25 mouse cellular contexts compared by ENCODE assay signal in the genomic region with DNA sequence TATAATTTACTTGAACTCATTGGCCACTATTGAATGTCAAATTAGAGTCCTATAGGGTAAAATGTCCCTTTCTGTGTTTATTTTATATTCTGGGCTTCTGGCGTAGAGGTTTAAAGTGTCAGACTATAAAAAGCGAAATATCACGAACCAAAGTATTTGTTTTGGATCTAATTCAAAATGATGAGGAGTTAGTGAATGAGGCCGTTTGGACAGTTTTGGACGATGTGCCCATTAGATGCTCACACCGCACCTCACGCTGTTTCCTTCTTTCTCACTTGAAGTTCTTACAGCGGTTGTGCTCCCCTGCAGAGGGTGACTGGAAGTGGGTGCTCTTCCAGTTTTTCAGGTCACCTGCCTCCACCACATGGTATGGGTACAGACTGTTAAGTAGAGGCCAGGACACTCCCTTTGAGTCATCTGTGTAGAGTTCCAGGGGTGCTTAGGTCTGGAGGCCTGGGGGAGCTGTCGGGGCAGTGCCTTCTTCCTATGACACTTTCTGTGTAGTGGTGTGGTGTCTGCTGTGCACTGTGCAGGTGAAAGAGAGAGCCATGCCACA. TPM values are rescaled to one million over a fixed set of nuclear protein-coding genes. Genes with fewer than 3 reads are reported as not detected.
DNase-seq lines count a peak whose midpoint lies in the region; ATAC-seq and TF ChIP-seq lines count a peak whose summit lies in the region.
"Had no signal": no experiment of that assay in that cellular context is flagged by ENCODE, and none has a peak within 500 bp of the region (broad histone marks: within the 10 kb centered on the region; RNA-seq: fewer than 3 reads in every experiment).

No protein-coding gene starts in this region.

- no peaks in the 10 kb centered on the region for H3K27me3 ChIP-seq in heart, embryonic 12.5 days (replicated peaks)
- H3K27me3 ChIP-seq in lung, embryonic 15.5 days, result no peaks in the 10 kb centered on the region
- H3K27me3 ChIP-seq in small intestine, adult 2 months (ENCODE audit: control insufficient read depth, insufficient read depth, low read length), result no peaks in the 10 kb centered on the region
- H3K27me3 ChIP-seq: embryonic facial prominence, embryonic 12.5 days; embryonic facial prominence, embryonic 15.5 days; hindbrain, embryonic 12.5 days; hindbrain, embryonic 15.5 days; Patski had no signal

- TF ChIP-seq CTCF in lung, adult 2 months (IDR thresholded peaks at IDR 0.05; ENCODE audit: insufficient read depth, low read length), result no peak
- no peak for TF ChIP-seq CTCF in small intestine, adult 2 months (IDR thresholded peaks at IDR 0.05; ENCODE audit: extremely low read depth, insufficient read length, insufficient replicate concordance, low read depth, low read length)

- H3K9me3 ChIP-seq in heart, embryonic 12.5 days (replicated peaks), result no peaks in the 10 kb centered on the region
- H3K9me3 ChIP-seq in lung, embryonic 15.5 days, result no peaks in the 10 kb centered on the region
- H3K9me3 ChIP-seq: embryonic facial prominence, embryonic 12.5 days; embryonic facial prominence, embryonic 15.5 days; G1E; heart, embryonic 10.5 days; hindbrain, embryonic 12.5 days; hindbrain, embryonic 15.5 days had no signal

- 77% methylated on average over 9 of the region's 9 CpGs for WGBS in heart, embryonic 12.5 days
- WGBS in lung, embryonic 15.5 days, result 46% methylated on average over 9 of the region's 9 CpGs
- WGBS in lung, adult 2 months, result 61% methylated on average over 9 of the region's 9 CpGs
- WGBS in small intestine, adult 2 months, result 73% methylated on average over 9 of the region's 9 CpGs

- no peak for TF ChIP-seq POLR2A in lung, adult 2 months (IDR thresholded peaks at IDR 0.05; ENCODE audit: borderline replicate concordance, extremely low read depth, low read depth, low read length)
- no peak for TF ChIP-seq POLR2A in small intestine, adult 2 months (IDR thresholded peaks at IDR 0.05; ENCODE audit: low read depth, low read length)

- H3K4me3 ChIP-seq in heart, embryonic 12.5 days, result no peak overlapping the region
- no peak overlapping the region for H3K4me3 ChIP-seq in lung, embryonic 15.5 days
- H3K4me3 ChIP-seq in lung, adult 2 months (replicated peaks; ENCODE audit: extremely low read depth, low read depth, low read length), result no peak overlapping the region
- H3K4me3 ChIP-seq in small intestine, adult 2 months (ENCODE audit: low read depth, low read length), result no peak overlapping the region
- H3K4me3 ChIP-seq: embryonic facial prominence, embryonic 12.5 days; embryonic facial prominence, embryonic 15.5 days; heart, adult 2 months; heart, embryonic 10.5 days; hindbrain, embryonic 12.5 days; hindbrain, embryonic 15.5 days had no signal

- H3K4me1 ChIP-seq in heart, embryonic 12.5 days (replicated peaks), result peaks cover 40% of the 10 kb centered on the region
- H3K4me1 ChIP-seq in lung, embryonic 15.5 days, result peaks cover 35% of the 10 kb centered on the region
- peaks cover 12% of the 10 kb centered on the region for H3K4me1 ChIP-seq in lung, adult 2 months (ENCODE audit: control insufficient read depth, insufficient read depth, low read length)
- H3K4me1 ChIP-seq in small intestine, adult 2 months (ENCODE audit: control insufficient read depth, insufficient read depth, insufficient read length, low read length), result peaks cover 8% of the 10 kb centered on the region; the same call in 1 of the 2 replicates
- H3K4me1 ChIP-seq: embryonic facial prominence, embryonic 15.5 days had no signal

- no peak overlapping the region for H3K27ac ChIP-seq in heart, embryonic 12.5 days (ENCODE audit: poor library complexity, severe bottlenecking)
- no peak overlapping the region for H3K27ac ChIP-seq in lung, embryonic 15.5 days
- H3K27ac ChIP-seq in small intestine, adult 2 months (ENCODE audit: insufficient read depth, low read depth, low read length), result peak overlapping the region; percentile 43; the same call in 1 of the 2 replicates
- H3K27ac ChIP-seq: embryonic facial prominence, embryonic 12.5 days; embryonic facial prominence, embryonic 15.5 days; heart, adult 2 months; heart, embryonic 10.5 days; hindbrain, embryonic 12.5 days; hindbrain, embryonic 15.5 days had no signal

- H3K9ac ChIP-seq in heart, embryonic 12.5 days, result no peak overlapping the region
- no peak overlapping the region for H3K9ac ChIP-seq in lung, embryonic 15.5 days
- H3K9ac ChIP-seq: embryonic facial prominence, embryonic 12.5 days; embryonic facial prominence, embryonic 15.5 days; hindbrain, embryonic 12.5 days; hindbrain, embryonic 15.5 days had no signal

- DNase-seq in heart, adult 11 months, result peak; percentile 83
- DNase-seq in lung, adult 2 months, result no peak
- peak; percentile 25 for DNase-seq in testis, postnatal 10 days (ENCODE audit: low spot score)
- no peak for DNase-seq in testis, postnatal 14 days (ENCODE audit: low spot score)
- DNase-seq in kidney, postnatal 36 days, result no peak
- DNase-seq: adrenal gland, postnatal 14 days; cerebellum, adult 11 months; cerebellum, adult 2 months; cerebellum, adult 9-11 months; cerebellum, postnatal 25 days; gastrocnemius, postnatal 25 days; heart, adult 2 months had no signal

- peaks cover 20% of the 10 kb centered on the region for H3K36me3 ChIP-seq in heart, embryonic 12.5 days
- 0 out of 2 replicates have a peak, but pooled peaks cover 3% of the 10 kb centered on the region for H3K36me3 ChIP-seq in lung, embryonic 15.5 days
- H3K36me3 ChIP-seq in small intestine, adult 2 months (ENCODE audit: control insufficient read depth, insufficient read depth, low read length), result peaks cover 13% of the 10 kb centered on the region
- H3K36me3 ChIP-seq: embryonic facial prominence, embryonic 15.5 days had no signal

- ATAC-seq in heart, embryonic 12.5 days (ENCODE audit: insufficient number of reproducible peaks, low FRiP score), result no peak
- ATAC-seq in lung, embryonic 15.5 days (ENCODE audit: borderline replicate concordance, extremely low read depth, low FRiP score, low TSS enrichment), result peak; percentile 56; the same call in 1 of the 2 replicates
- ATAC-seq: forebrain, embryonic 14.5 days; Patski had no signal

- no peak overlapping the region for H3K4me2 ChIP-seq in heart, embryonic 12.5 days
- no peak overlapping the region for H3K4me2 ChIP-seq in lung, embryonic 15.5 days
- H3K4me2 ChIP-seq: embryonic facial prominence, embryonic 12.5 days; embryonic facial prominence, embryonic 15.5 days; hindbrain, embryonic 12.5 days; hindbrain, embryonic 15.5 days had no signal

RNA-seq across cellular contexts. Expression of a gene that starts 13.6 kb away (rescaled TPM):
- 20.8 and 21.4 TPM in 2 replicates for polyA plus RNA-seq in heart, embryonic 12.5 days (2016; fragmentation: Nextera tagmentation; extraction: Ambion mirVana)
- polyA plus RNA-seq in lung, embryonic 15.5 days (2015; fragmentation: Nextera tagmentation; extraction: Ambion mirVana), result 17.0 and 18.1 TPM in 2 replicates
- 20.4 and 33.5 TPM in 2 replicates for polyA plus RNA-seq in lung, adult 2 months (2012; rRNA removed)
- 36.4 and 107 TPM in 2 replicates for polyA plus RNA-seq in small intestine, adult 2 months (2012; rRNA removed)

RNA-seq across cellular contexts. Expression of a gene that starts 35.2 kb away (rescaled TPM):
- polyA plus RNA-seq in heart, embryonic 12.5 days (2016; fragmentation: Nextera tagmentation; extraction: Ambion mirVana), result 0.18 and 0.19 TPM in 2 replicates
- 2.7 and 2.8 TPM in 2 replicates for polyA plus RNA-seq in lung, embryonic 15.5 days (2015; fragmentation: Nextera tagmentation; extraction: Ambion mirVana)
- polyA plus RNA-seq in lung, adult 2 months (2012; rRNA removed), result 1.3 and 3.1 TPM in 2 replicates
- polyA plus RNA-seq in small intestine, adult 2 months (2012; rRNA removed), result 0.11 and 0.28 TPM in 2 replicates
- polyA plus RNA-seq: G1E; heart, embryonic 14.5 days had no signal

RNA-seq across cellular contexts. Expression of a gene that starts 40.4 kb away (rescaled TPM):
- 0.37 TPM in 1 of 2 replicates, not detected in the other for polyA plus RNA-seq in heart, embryonic 12.5 days (2016; fragmentation: Nextera tagmentation; extraction: Ambion mirVana)
- polyA plus RNA-seq in lung, embryonic 15.5 days (2015; fragmentation: Nextera tagmentation; extraction: Ambion mirVana), result 0.22 TPM in 1 of 2 replicates, not detected in the other
- polyA plus RNA-seq in lung, adult 2 months (2012; rRNA removed), result 0.15 and 0.27 TPM in 2 replicates
- polyA plus RNA-seq in small intestine, adult 2 months (2012; rRNA removed), result 0.04 and 0.05 TPM in 2 replicates
- polyA plus RNA-seq: cerebellum, adult 2 months; forebrain, embryonic 11.5 days; forebrain, embryonic 14.5 days; hindbrain, embryonic 12.5 days; hindbrain, embryonic 15.5 days had no signal

Comparison
In these comparisons a context has a peak if more than half of its experiments do, and no peak if none do; other contexts are left out.
1. DNase-seq: peak in heart, adult 11 months (single experiment) and testis, postnatal 10 days (single experiment); none in lung, adult 2 months (single experiment), testis, postnatal 14 days (single experiment) and kidney, postnatal 36 days (0 of 2).